Mouse (Mus musculus) lung, embryonic 15.5 days (tissue): ENCODE data around the gene Gm5458. TPM values are rescaled to one million over a fixed set of nuclear protein-coding genes. Genes with fewer than 3 reads are reported as not detected.
A peak's percentile ranks its signal among the peaks of the same experiment; 100 is the strongest.
"Not testable (repeated sequence)": the region's sequence is repeated elsewhere in the genome, so short reads cannot be mapped to it uniquely, and the experiment has no call there.

Experiments used
- ATAC-seq: fragments of 200-750 bp; cut with Nextera tagmentation; 2 replicates; pipeline ENCODE4 v1.8.0; 2017; ENCODE audit warnings: moderate number of reproducible peaks, borderline replicate concordance; ENCODE audit not compliant: low FRiP score, low TSS enrichment; ENCODE audit errors: extremely low read depth
- H3K27ac ChIP-seq: fragments of 300-500 bp; sonication (generic); 2 replicates; pipeline ENCODE4 v1.5.1; 2015; ENCODE audit warnings: moderate library complexity, mild to moderate bottlenecking, inconsistent platforms
- H3K27me3 ChIP-seq: fragments of 300-500 bp; sonication (generic); 2 replicates; pipeline ENCODE4 v1.6.1; 2015; ENCODE audit warnings: inconsistent platforms
- H3K36me3 ChIP-seq: fragments of 300-500 bp; sonication (generic); 2 replicates; pipeline ENCODE4 v1.6.1; 2015; ENCODE audit warnings: inconsistent platforms
- H3K4me1 ChIP-seq: fragments of 300-500 bp; sonication (generic); 2 replicates; pipeline ENCODE4 v1.6.1; 2015; ENCODE audit warnings: inconsistent platforms
- H3K4me2 ChIP-seq: fragments of 300-500 bp; sonication (generic); 2 replicates; pipeline ENCODE4 v1.6.1; 2015; ENCODE audit warnings: inconsistent platforms, mild to moderate bottlenecking, moderate library complexity
- H3K4me3 ChIP-seq: fragments of 300-500 bp; sonication (generic); 2 replicates; pipeline ENCODE4 v1.5.1; 2015; ENCODE audit warnings: mild to moderate bottlenecking, inconsistent platforms
- H3K9ac ChIP-seq: fragments of 300-500 bp; sonication (generic); 2 replicates; pipeline ENCODE4 v1.6.1; 2015; ENCODE audit warnings: inconsistent platforms
- H3K9me3 ChIP-seq: fragments of 300-500 bp; sonication (generic); 2 replicates; pipeline ENCODE4 v1.6.1; 2016; ENCODE audit warnings: inconsistent platforms
- WGBS: fragments of 180-500 bp; shearing (Covaris S2); methylation state at CpG from one replicate; pipeline ENCODE4 v1.1.7; 2015; 5-methylcytosine and 5-hydroxymethylcytosine counted together
- polyA plus RNA-seq: library from polyadenylated mRNA; unstranded; fragments of >200 nt; fragmentation: Nextera tagmentation; extraction: Ambion mirVana; gene quantifications from 2 replicates; pipeline ENCODE4 v1.2.1, GENCODE M21; 2015

Gm5458 gene
- polyA plus RNA-seq, result not detected in 2 replicates

DNA sequence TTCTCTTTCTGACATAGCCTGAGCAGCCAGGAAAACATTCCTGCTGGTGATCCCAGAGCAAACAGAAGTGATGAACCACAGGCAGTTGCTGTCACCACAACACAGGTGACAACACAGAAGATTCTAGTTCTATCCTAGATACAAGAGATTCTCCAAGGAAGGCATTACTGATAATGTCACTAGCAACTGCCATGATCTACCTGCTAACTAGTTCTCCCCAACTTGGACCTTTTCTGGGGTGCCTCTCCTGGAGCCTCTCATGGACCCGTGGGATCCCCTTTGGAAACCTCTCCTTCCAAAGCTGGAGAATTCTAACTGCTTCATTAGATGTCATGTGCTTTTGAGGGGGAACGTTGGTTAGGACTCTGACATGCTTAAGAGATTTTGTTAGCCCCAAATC is at the start of gene Gm5458:
Gene Gm5458 (minus strand): TSS at position 101 of the 400 bp plus-strand sequence.
- H3K9me3 ChIP-seq, ATAC-seq: not testable (repeated sequence)

DNA sequence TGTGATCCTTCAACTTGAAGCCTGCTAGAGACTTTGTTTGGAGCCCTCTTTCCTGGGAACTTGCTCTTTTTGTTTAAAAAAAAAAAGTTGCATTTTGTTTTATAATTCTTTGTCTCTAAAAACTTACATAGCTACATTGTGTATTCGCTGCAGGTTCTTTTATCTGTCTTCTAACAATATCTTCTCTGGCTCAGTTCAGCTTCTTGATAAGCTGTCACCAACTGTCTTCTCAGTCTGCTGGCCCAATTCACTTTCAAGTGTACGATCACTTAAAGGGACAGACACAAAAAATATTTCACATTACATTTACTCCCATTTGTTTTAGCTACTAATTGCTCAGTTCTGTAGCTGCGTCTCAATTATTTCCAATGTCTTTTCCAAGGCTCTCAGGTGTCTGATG is 43.9 kb upstream of the Gm5458 start:
- Histone ChIP-seq H3K4me3 (no peak overlapping the region), H3K27me3 (no peaks in the 10 kb centered on the region), H3K9me3 (no peaks in the 10 kb centered on the region), H3K4me1 (no peaks in the 10 kb centered on the region), H3K4me2 (no peak overlapping the region), H3K27ac (no peak overlapping the region), H3K36me3 (no peaks in the 10 kb centered on the region), H3K9ac (no peak overlapping the region)
- WGBS, result 83% methylated on average over 3 of the region's 3 CpGs
- ATAC-seq, result no peak

More for the DNA sequence above, at the start of gene Gm5458:
- H3K36me3 ChIP-seq, H3K4me3 ChIP-seq, H3K4me2 ChIP-seq, H3K27me3 ChIP-seq, H3K9ac ChIP-seq, H3K27ac ChIP-seq, H3K4me1 ChIP-seq: not testable (repeated sequence)
- WGBS, result 90% methylated on average over 2 of the region's 2 CpGs

GRCm38 (mm10) chr14:19584804-19585667 is 17.3 kb downstream of the Gm5458 start, which contains the start of gene Gm2237:
TSS of gene Gm2237 (minus strand) at chr14:19585135.
- H3K36me3 ChIP-seq, H3K4me1 ChIP-seq, ATAC-seq, H3K27me3 ChIP-seq, H3K9me3 ChIP-seq: not testable (repeated sequence)
- Histone ChIP-seq H3K4me2 (peak within 1 kb of the TSS; percentile 59), H3K27ac (peak within 1 kb of the TSS; percentile 47), H3K4me3 (peak within 1 kb of the TSS; percentile 45), H3K9ac (peak within 1 kb of the TSS; percentile 37)
- under 1% methylated on average over 33 of the region's 62 CpGs for WGBS

DNA sequence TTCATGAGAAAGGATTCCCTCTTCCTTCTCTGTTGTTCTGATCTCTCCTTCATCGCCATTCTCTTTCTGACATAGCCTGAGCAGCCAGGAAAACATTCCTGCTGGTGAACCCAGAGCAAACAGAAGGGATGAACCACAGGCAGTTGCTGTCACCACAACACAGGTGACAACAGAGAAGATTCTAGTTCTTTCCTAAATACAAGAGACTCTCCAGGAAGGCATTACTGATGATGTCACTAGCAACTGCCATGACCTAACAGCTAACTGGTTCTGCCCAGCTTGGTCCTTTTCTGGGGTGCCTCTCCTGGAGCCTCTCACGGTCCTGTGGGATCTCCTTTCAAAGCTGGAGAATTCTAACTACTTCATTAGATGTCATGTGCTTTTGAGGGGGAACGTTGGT is 52.5 kb downstream of the Gm5458 start, which contains the start of gene Gm2244:
Gene Gm2244 (minus strand): TSS at position 101 of the 400 bp plus-strand sequence.
- H3K4me2 ChIP-seq, H3K36me3 ChIP-seq, H3K27me3 ChIP-seq, ATAC-seq, H3K4me3 ChIP-seq, H3K4me1 ChIP-seq, H3K9me3 ChIP-seq, H3K9ac ChIP-seq, H3K27ac ChIP-seq: not testable (repeated sequence)
- 67% methylated on average over 1 of the region's 3 CpGs for WGBS

Other genes with a start within 250 kb of the Gm5458 start
- gene Gm21738, start 183.7 kb downstream of the Gm5458 start, polyA plus RNA-seq, result 0.35 and 0.62 TPM in 2 replicates
- gene Gm2244, start 52.6 kb downstream of the Gm5458 start, polyA plus RNA-seq, result not detected in 2 replicates
- gene Gm2237, start 17.4 kb downstream of the Gm5458 start, polyA plus RNA-seq, result 2.1 and 2.3 TPM in 2 replicates
- gene Nid2, start 148.7 kb upstream of the Gm5458 start, polyA plus RNA-seq, result 108 TPM in 2 replicates
- gene Rtraf, start 221.2 kb upstream of the Gm5458 start, polyA plus RNA-seq, result 202 and 204 TPM in 2 replicates